Mouse (Mus musculus) forebrain, embryonic 11.5 days (tissue): Measurements from ENCODE around the gene Itsn1. TPM values are rescaled to one million over a fixed set of nuclear protein-coding genes. Genes with fewer than 3 reads are reported as not detected.

Source experiments
- ATAC-seq: fragments of 200-750 bp; cut with Nextera tagmentation; replicated peaks from 2 replicates; pipeline ENCODE4 v1.8.0; 2017; ENCODE audit warnings: moderate TSS enrichment; ENCODE audit not compliant: low FRiP score
- DNase-seq: peaks from one replicate; pipeline ENCODE4 v3.0.0-alpha.2; 2017; ENCODE audit warnings: low spot score
- H3K27ac ChIP-seq: fragments of 300-500 bp; sonication (generic); 2 replicates; pipeline ENCODE4 v1.5.1; 2014; ENCODE audit warnings: low read depth, low read length
- H3K27me3 ChIP-seq: fragments of 300-500 bp; sonication (generic); 2 replicates; pipeline ENCODE4 v1.6.1; 2014; ENCODE audit warnings: mild to moderate bottlenecking, low read length, mixed read lengths; ENCODE audit not compliant: control insufficient read depth, insufficient read depth
- H3K36me3 ChIP-seq: fragments of 300-500 bp; sonication (generic); 2 replicates; pipeline ENCODE4 v1.6.1; 2014; ENCODE audit warnings: mild to moderate bottlenecking, low read length, moderate library complexity, mixed read lengths; ENCODE audit not compliant: control insufficient read depth, insufficient read depth
- H3K4me1 ChIP-seq: fragments of 300-500 bp; sonication (generic); replicated peaks from 2 replicates; pipeline ENCODE4 v1.6.1; 2014; ENCODE audit warnings: low read length, mixed read lengths; ENCODE audit not compliant: control insufficient read depth, insufficient read depth
- H3K4me2 ChIP-seq: fragments of 300-500 bp; sonication (generic); 2 replicates; pipeline ENCODE4 v1.6.1; 2014; ENCODE audit warnings: low read depth, mild to moderate bottlenecking, low read length, moderate library complexity, mixed read lengths; ENCODE audit not compliant: severe bottlenecking
- H3K4me3 ChIP-seq: fragments of 300-500 bp; sonication (generic); 2 replicates; pipeline ENCODE4 v1.5.1; 2014; ENCODE audit warnings: low read depth, low read length
- H3K9ac ChIP-seq: fragments of 300-500 bp; sonication (generic); 2 replicates; pipeline ENCODE4 v1.6.1; 2014; ENCODE audit warnings: low read length
- H3K9me3 ChIP-seq: fragments of 300-500 bp; sonication (generic); 2 replicates; pipeline ENCODE4 v1.6.1; 2016; ENCODE audit warnings: low read length, mixed read lengths; ENCODE audit not compliant: control insufficient read depth
- WGBS: fragments of 180-500 bp; shearing (Covaris S2); extraction: QIAGEN DNeasy Blood & Tissue Kit; methylation state at CpG from one replicate; pipeline ENCODE4 v1.1.7; 2014; 5-methylcytosine and 5-hydroxymethylcytosine counted together
- polyA plus RNA-seq: library from polyadenylated mRNA; unstranded; fragments of >200 nt; fragmentation: Nextera tagmentation; extraction: Ambion mirVana; gene quantifications from 2 replicates; pipeline ENCODE4 v1.2.1, GENCODE M21; 2014

The Itsn1 gene
- polyA plus RNA-seq, 1 experiment from 2014 or later = 55.2 TPM

- no peaks in the 10 kb centered on the region for H3K4me1 ChIP-seq
Observed at GRCm38 (mm10) chr16:91695108-91695755, 33.8 kb upstream of the Itsn1 start.

DNA sequence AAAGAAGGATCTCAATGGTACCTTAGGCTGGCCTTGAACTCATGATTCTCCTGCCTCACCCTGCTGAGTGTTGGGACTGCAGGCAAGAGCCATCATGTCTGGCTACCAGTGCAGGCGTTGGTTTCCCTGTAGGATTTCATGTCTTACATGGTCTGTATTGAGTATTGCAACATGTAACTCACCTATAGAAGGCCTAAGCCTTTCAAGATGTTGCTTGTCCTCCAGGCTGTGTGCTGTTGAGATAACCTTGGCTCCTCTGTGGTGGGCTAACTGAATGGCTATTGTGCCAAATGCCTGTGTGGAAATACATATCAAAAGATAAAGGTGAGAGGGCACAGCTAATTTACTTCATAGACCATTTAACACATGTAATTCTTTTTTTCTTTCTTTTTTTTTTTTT, 30.1 kb upstream of the Itsn1 start:
- ATAC-seq (no peak), DNase-seq (no peak)
- H3K4me1 ChIP-seq = no peaks in the 10 kb centered on the region
- H3K4me3 ChIP-seq = no peak overlapping the region
- WGBS = 85% methylated on average over 1 of the region's 1 CpGs
- H3K9me3 ChIP-seq = no peaks in the 10 kb centered on the region
- no peaks in the 10 kb centered on the region for H3K36me3 ChIP-seq
- no peaks in the 10 kb centered on the region for H3K27me3 ChIP-seq
- H3K4me2 ChIP-seq = no peak overlapping the region
- no peak overlapping the region for H3K9ac ChIP-seq
- H3K27ac ChIP-seq = no peak overlapping the region

More at GRCm38 (mm10) chr16:91695108-91695755, 33.8 kb upstream of the Itsn1 start:
- no peaks in the 10 kb centered on the region for H3K27me3 ChIP-seq
- no peak for ATAC-seq
- no peak overlapping the region for H3K9ac ChIP-seq
- H3K27ac ChIP-seq = no peak overlapping the region
- no peaks in the 10 kb centered on the region for H3K36me3 ChIP-seq
- H3K4me3 ChIP-seq = no peak overlapping the region
- no peak for DNase-seq
- H3K4me2 ChIP-seq = no peak overlapping the region
- no peaks in the 10 kb centered on the region for H3K9me3 ChIP-seq
- WGBS = 81% methylated on average over 8 of the region's 8 CpGs

GRCm38 (mm10) chr16:91701908-91702307, 27.2 kb upstream of the Itsn1 start:
- H3K36me3 ChIP-seq = peaks cover 3% of the 10 kb centered on the region; the same call in 1 of the 2 replicates
- no peaks in the 10 kb centered on the region for H3K9me3 ChIP-seq
- H3K4me1 ChIP-seq = no peaks in the 10 kb centered on the region
- ATAC-seq (no peak), DNase-seq (no peak)
- WGBS = 90% methylated on average over 13 of the region's 13 CpGs
- H3K9ac ChIP-seq = no peak overlapping the region
- H3K4me3 ChIP-seq = no peak overlapping the region
- H3K4me2 ChIP-seq = no peak overlapping the region
- H3K27me3 ChIP-seq = no peaks in the 10 kb centered on the region
- no peak overlapping the region for H3K27ac ChIP-seq

DNA sequence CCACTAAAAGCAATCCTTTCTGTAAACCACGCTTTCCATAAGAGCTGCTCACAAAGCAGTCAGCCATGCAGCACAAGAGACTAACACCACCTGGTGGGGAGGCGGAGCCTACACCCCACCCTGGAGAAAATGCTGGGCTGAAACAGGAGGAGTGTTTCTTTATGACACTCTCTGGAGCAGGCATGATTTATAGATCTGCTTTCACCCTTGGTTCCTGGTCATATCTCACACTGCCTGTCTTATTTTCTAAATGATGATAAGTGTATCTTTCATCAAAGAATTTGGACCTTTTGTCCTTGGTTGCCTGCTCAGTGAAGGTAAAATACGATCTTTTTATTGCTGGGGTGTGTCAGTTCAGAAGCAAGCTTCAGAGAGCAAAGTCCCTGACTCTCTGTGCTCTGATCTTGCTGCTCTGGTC, 26.3 kb upstream of the Itsn1 start:
- Histone ChIP-seq H3K27ac (no peak overlapping the region), H3K36me3 (peaks cover 3% of the 10 kb centered on the region; the same call in 1 of the 2 replicates), H3K4me3 (no peak overlapping the region), H3K4me2 (no peak overlapping the region), H3K9ac (no peak overlapping the region), H3K4me1 (no peaks in the 10 kb centered on the region), H3K9me3 (no peaks in the 10 kb centered on the region), H3K27me3 (no peaks in the 10 kb centered on the region)
- 56% methylated on average over 3 of the region's 3 CpGs for WGBS
- no peak for ATAC-seq
- DNase-seq = no peak

DNA sequence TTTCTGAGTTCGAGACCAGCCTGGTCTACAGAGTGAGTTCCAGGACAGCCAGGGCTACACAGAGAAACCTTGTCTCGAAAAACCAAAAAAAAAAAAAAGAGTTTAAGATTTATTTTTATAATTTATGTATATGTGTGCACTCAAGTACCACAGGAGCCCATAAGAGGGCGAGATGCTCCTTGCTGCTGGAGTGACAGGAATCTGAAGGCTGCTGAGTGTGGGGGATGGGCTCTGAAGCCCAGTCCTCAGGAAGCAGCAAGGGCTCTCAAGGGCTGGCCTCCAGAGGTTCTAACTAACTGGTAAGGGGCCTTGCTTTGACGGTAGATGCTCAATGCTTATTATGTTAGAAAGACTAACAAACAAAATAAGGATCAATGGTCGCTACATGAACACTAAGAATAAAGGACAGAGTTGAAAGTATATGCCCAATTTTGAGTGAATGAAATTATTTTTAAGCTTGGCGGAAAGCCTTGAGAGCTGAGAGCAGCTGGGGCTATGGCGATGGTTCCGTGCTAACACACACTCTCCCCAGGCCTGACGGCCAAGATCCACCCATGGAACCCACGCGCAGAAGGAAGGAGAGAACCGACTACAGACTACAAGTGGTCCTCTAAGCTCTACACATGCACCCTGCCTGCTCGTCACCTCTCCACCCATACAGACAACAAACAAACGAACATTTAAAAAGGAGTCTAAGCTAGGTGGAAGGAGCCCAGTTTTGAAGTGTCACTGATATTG, 24.3 kb upstream of the Itsn1 start:
- 88% methylated on average over 14 of the region's 14 CpGs for WGBS
- DNase-seq = no peak
- H3K36me3 ChIP-seq = peaks cover 6% of the 10 kb centered on the region; the same call in 1 of the 2 replicates

DNA sequence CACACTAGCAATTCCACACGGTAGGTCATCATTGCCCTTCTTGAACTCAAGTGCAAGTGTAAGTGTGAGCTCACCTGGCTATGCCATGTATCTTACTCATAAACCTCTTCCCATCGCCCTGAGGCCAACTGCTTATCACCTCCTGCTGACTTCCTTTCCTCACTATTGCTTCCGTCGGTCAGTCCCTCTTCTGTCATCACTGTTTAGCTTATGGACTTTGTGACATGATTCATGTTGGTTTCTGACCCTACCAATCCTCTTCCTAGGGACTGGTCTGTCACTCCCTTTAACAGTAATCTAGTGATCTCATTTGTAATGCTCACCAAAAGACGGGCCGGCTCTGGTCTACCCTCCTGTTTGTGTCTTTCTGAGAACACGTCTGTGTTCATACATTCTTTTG, 18.8 kb upstream of the Itsn1 start:
- H3K9ac ChIP-seq = no peak overlapping the region
- no peak overlapping the region for H3K4me2 ChIP-seq
- H3K9me3 ChIP-seq = no peaks in the 10 kb centered on the region
- peaks cover 6% of the 10 kb centered on the region; the same call in 1 of the 2 replicates for H3K36me3 ChIP-seq
- WGBS = 91% methylated on average over 7 of the region's 7 CpGs
- no peak for DNase-seq
- no peak for ATAC-seq
- no peak overlapping the region for H3K4me3 ChIP-seq
- no peak overlapping the region for H3K27ac ChIP-seq
- no peaks in the 10 kb centered on the region for H3K4me1 ChIP-seq
- H3K27me3 ChIP-seq = no peaks in the 10 kb centered on the region

More for the DNA sequence above, 24.3 kb upstream of the Itsn1 start:
- no peak overlapping the region for H3K4me2 ChIP-seq
- H3K27ac ChIP-seq = no peak overlapping the region
- ATAC-seq = no peak
- no peaks in the 10 kb centered on the region for H3K27me3 ChIP-seq
- H3K9ac ChIP-seq = no peak overlapping the region
- H3K4me3 ChIP-seq = no peak overlapping the region
- no peaks in the 10 kb centered on the region for H3K9me3 ChIP-seq
- H3K4me1 ChIP-seq = no peaks in the 10 kb centered on the region

DNA sequence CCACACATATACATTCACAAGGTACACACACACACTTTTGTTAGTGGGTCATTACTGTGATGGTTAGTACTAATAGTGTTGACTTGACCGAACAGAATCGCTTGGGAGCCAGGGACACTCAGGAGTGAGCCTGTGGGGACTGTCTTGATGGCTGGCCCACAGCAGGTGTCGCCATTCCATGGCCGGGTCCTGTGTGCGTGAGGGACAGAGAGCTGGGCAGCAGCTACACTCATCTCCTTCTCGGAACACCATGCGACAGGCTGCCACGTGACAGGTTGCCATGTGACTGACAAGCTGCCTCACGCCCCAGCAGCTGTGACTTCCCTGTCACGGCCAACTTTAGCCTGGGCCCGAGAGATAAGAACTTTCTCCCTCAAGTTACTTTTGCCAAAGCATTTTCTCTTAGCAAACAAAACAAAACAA, 12.1 kb upstream of the Itsn1 start:
- H3K9me3 ChIP-seq = no peaks in the 10 kb centered on the region
- no peak overlapping the region for H3K4me2 ChIP-seq
- H3K9ac ChIP-seq = no peak overlapping the region
- no peak overlapping the region for H3K4me3 ChIP-seq
- DNase-seq (no peak), ATAC-seq (no peak)
- no peak overlapping the region for H3K27ac ChIP-seq
- no peaks in the 10 kb centered on the region for H3K4me1 ChIP-seq
- no peaks in the 10 kb centered on the region; the same call in 1 of the 2 replicates for H3K36me3 ChIP-seq
- 87% methylated on average over 11 of the region's 11 CpGs for WGBS
- H3K27me3 ChIP-seq = no peaks in the 10 kb centered on the region

DNA sequence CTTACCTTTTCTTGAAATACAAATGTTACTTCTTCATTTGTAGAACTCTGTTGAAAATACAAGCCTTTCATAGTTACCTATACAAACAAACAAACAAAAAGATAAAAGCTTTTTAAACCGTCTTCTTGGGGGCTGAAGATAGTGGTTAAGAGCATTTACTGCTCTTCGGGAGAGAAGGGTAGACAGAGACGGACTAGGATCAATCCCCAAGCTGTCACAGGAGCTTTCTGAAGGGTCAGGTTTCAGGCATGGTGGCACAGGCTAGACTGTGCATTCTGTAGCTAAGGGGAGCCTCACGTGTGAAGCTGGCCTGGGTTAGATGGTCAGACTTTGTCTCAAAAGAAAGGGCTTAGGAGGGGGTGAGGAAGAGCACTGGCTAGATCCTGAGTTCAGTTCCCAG, 11.7 kb upstream of the Itsn1 start:
- 90% methylated on average over 4 of the region's 4 CpGs for WGBS
- Histone ChIP-seq H3K4me3 (no peak overlapping the region), H3K9me3 (no peaks in the 10 kb centered on the region), H3K27ac (0 out of 2 replicates have a peak overlapping the region, but pooled peaks have one; percentile 41), H3K4me2 (no peak overlapping the region), H3K9ac (no peak overlapping the region), H3K27me3 (no peaks in the 10 kb centered on the region), H3K4me1 (no peaks in the 10 kb centered on the region), H3K36me3 (no peaks in the 10 kb centered on the region; the same call in 1 of the 2 replicates)
- ATAC-seq = no peak
- no peak for DNase-seq
